ENCODE assay signal across 8 mouse cellular contexts in the genomic region with DNA sequence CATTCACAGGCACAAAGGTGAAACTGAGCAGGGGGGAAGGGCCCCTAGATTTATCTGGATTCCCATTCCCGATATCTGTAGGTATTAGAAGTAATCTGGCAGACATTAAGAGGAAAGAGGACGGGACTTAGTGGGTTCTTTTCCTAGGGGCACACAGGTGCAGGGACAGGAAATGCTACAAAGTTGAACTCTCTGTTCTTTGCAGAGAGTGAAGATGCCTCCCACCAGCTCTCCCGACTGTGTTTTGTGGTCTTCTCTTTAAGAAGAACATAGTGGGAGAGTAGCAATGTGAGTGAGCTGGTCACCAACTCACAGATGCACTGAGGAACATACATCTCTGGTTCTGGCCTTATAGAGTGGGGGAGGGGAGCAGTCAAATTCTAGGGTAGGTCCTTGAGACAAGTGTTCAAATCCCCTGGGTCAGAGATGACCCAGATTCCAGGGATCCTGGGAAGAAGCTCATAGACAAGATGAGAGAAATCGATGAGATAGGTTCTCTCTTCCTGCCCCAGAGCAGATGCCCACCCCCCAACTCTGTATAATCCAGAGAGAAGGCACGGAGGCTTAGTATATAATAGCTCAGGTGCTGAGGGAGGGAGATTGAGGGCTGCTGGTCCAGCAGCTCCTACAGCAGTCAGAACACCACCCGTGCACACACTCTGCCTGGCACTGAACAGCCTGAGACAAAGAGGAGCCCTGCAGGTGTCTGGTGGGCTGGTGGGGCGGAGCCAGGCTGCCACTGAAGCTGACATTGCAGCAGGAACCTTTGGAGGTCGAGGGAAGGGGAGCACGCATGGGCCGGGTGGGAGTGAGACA. TPM values are rescaled to one million over a fixed set of nuclear protein-coding genes. Genes with fewer than 3 reads are reported as not detected.
DNase-seq lines count a peak whose midpoint lies in the region; ATAC-seq and TF ChIP-seq lines count a peak whose summit lies in the region.

No protein-coding gene starts in this region.

- peak overlapping the region; percentile 76 for H3K4me3 ChIP-seq in liver, adult 2 months (ENCODE audit: insufficient read depth, low read depth, low read length)
- H3K4me3 ChIP-seq in forebrain, embryonic 11.5 days (ENCODE audit: low read depth, low read length), result peak overlapping the region; percentile 75
- peak overlapping the region; percentile 80 for H3K4me3 ChIP-seq in limb, embryonic 14.5 days (replicated peaks; ENCODE audit: low read length)
- H3K4me3 ChIP-seq in small intestine, adult 2 months (ENCODE audit: low read depth, low read length), result peak overlapping the region; percentile 76

- no peak for ATAC-seq in forebrain, embryonic 11.5 days (replicated peaks; ENCODE audit: low FRiP score)
- no peak for ATAC-seq in limb, embryonic 14.5 days (ENCODE audit: low FRiP score, low read depth)

- H3K4me1 ChIP-seq in liver, adult 2 months (ENCODE audit: control insufficient read depth, insufficient read depth, low read length), result peaks cover 10% of the 10 kb centered on the region; the same call in 1 of the 2 replicates
- peaks cover 20% of the 10 kb centered on the region for H3K4me1 ChIP-seq in forebrain, embryonic 11.5 days (replicated peaks; ENCODE audit: control insufficient read depth, insufficient read depth, low read length)
- H3K4me1 ChIP-seq in limb, embryonic 14.5 days (ENCODE audit: control insufficient read depth, insufficient read depth, low read length), result peaks cover 73% of the 10 kb centered on the region
- peaks cover 48% of the 10 kb centered on the region for H3K4me1 ChIP-seq in small intestine, adult 2 months (ENCODE audit: control insufficient read depth, insufficient read depth, insufficient read length, low read length)

- H3K9ac ChIP-seq in liver, adult 2 months (ENCODE audit: low read depth, low read length), result no peak overlapping the region; the same call in 1 of the 2 replicates
- peak overlapping the region; percentile 86 for H3K9ac ChIP-seq in forebrain, embryonic 11.5 days (ENCODE audit: low read length)
- H3K9ac ChIP-seq in limb, embryonic 14.5 days (ENCODE audit: low read depth, low read length, severe bottlenecking), result peak overlapping the region; percentile 77

- TF ChIP-seq POLR2A in liver, adult 2 months (IDR thresholded peaks at IDR 0.05; ENCODE audit: extremely low read depth, insufficient read depth, low read length), result no peak
- no peak for TF ChIP-seq POLR2A in limb, embryonic 14.5 days (IDR thresholded peaks at IDR 0.05; ENCODE audit: borderline replicate concordance, extremely low read depth, insufficient read depth, insufficient read length)
- no peak for TF ChIP-seq POLR2A in small intestine, adult 2 months (IDR thresholded peaks at IDR 0.05; ENCODE audit: low read depth, low read length)

- no peaks in the 10 kb centered on the region for H3K9me3 ChIP-seq in forebrain, embryonic 11.5 days (ENCODE audit: control insufficient read depth, low read length)
- H3K9me3 ChIP-seq in limb, embryonic 14.5 days (ENCODE audit: control insufficient read depth, low read length), result no peaks in the 10 kb centered on the region

- peaks cover 4% of the 10 kb centered on the region for H3K27me3 ChIP-seq in liver, adult 2 months (ENCODE audit: control insufficient read depth, insufficient read depth, low read length)
- peaks cover 2% of the 10 kb centered on the region for H3K27me3 ChIP-seq in forebrain, embryonic 11.5 days (ENCODE audit: control insufficient read depth, insufficient read depth, low read length)
- H3K27me3 ChIP-seq in limb, embryonic 14.5 days (ENCODE audit: control insufficient read depth, insufficient read depth, low read length), result no peaks in the 10 kb centered on the region
- H3K27me3 ChIP-seq in small intestine, adult 2 months (ENCODE audit: control insufficient read depth, insufficient read depth, low read length), result no peaks in the 10 kb centered on the region

- no peak for DNase-seq in liver, adult 2 months (ENCODE audit: extremely low read depth, low read depth, low spot score)
- DNase-seq in liver, result no peak
- no peak for DNase-seq in forebrain, embryonic 11.5 days (ENCODE audit: low spot score)
- no peak for DNase-seq in limb, embryonic 14.5 days (ENCODE audit: low spot score)
- DNase-seq in urinary bladder, postnatal 36 days (ENCODE audit: low spot score in 2 of 2), result no peak
- no peak for DNase-seq in layer of hippocampus, postnatal 10 days (ENCODE audit: low spot score in 2 of 2)
- no peak for DNase-seq in Muller cell, postnatal 12 days (ENCODE audit: inconsistent ontology term)

- H3K79me2 ChIP-seq in liver, adult 2 months (ENCODE audit: control insufficient read depth, insufficient read depth, low read length), result no peaks in the 10 kb centered on the region

- H3K36me3 ChIP-seq in liver, adult 2 months (ENCODE audit: control insufficient read depth, insufficient read depth, low read length), result no peaks in the 10 kb centered on the region
- H3K36me3 ChIP-seq in forebrain, embryonic 11.5 days (ENCODE audit: control insufficient read depth, insufficient read depth, low read length), result no peaks in the 10 kb centered on the region
- H3K36me3 ChIP-seq in limb, embryonic 14.5 days (ENCODE audit: control insufficient read depth, insufficient read depth, low read length), result no peaks in the 10 kb centered on the region
- H3K36me3 ChIP-seq in small intestine, adult 2 months (ENCODE audit: control insufficient read depth, insufficient read depth, low read length), result no peaks in the 10 kb centered on the region

- H3K4me2 ChIP-seq in forebrain, embryonic 11.5 days (ENCODE audit: low read depth, low read length, severe bottlenecking), result peak overlapping the region; percentile 88
- peak overlapping the region; percentile 91 for H3K4me2 ChIP-seq in limb, embryonic 14.5 days (replicated peaks; ENCODE audit: low read depth, low read length, severe bottlenecking)

- WGBS in liver, adult 2 months, result 69% methylated on average over 10 of the region's 10 CpGs
- WGBS in forebrain, embryonic 11.5 days, result 19% methylated on average over 10 of the region's 10 CpGs
- 31% methylated on average over 10 of the region's 10 CpGs for WGBS in limb, embryonic 14.5 days
- 65% methylated on average over 10 of the region's 10 CpGs for WGBS in small intestine, adult 2 months

- TF ChIP-seq CTCF in liver, adult 2 months (IDR thresholded peaks at IDR 0.05; ENCODE audit: low read depth, low read length), result no peak
- no peak for TF ChIP-seq CTCF in small intestine, adult 2 months (IDR thresholded peaks at IDR 0.05; ENCODE audit: extremely low read depth, insufficient read length, insufficient replicate concordance, low read depth, low read length)

- no peak overlapping the region for H3K27ac ChIP-seq in liver, adult 2 months (replicated peaks; ENCODE audit: insufficient read depth, low read depth, low read length)
- 0 out of 2 replicates have a peak overlapping the region, but pooled peaks have one; percentile 25 for H3K27ac ChIP-seq in forebrain, embryonic 11.5 days (ENCODE audit: low read depth, low read length)
- H3K27ac ChIP-seq in limb, embryonic 14.5 days (replicated peaks; ENCODE audit: low read depth, low read length), result no peak overlapping the region
- peak overlapping the region; percentile 77 for H3K27ac ChIP-seq in small intestine, adult 2 months (ENCODE audit: insufficient read depth, low read depth, low read length)

RNA-seq across cellular contexts. Expression of gene Kif21b, which starts 1.4 kb away (rescaled TPM):
- total RNA-seq in liver, adult 2 months (2014; rRNA removed), result 0.74 and 0.94 TPM in 2 replicates
- polyA plus RNA-seq in liver, adult 2 months (2012; rRNA removed), result 0.82 and 1.5 TPM in 2 replicates
- 16.4 and 19.1 TPM in 2 replicates for polyA plus RNA-seq in forebrain, embryonic 11.5 days (2014; fragmentation: Nextera tagmentation; extraction: Ambion mirVana)
- 10.9 and 13.2 TPM in 2 replicates for polyA plus RNA-seq in limb, embryonic 14.5 days (2012; rRNA removed)
- polyA plus RNA-seq in limb, embryonic 14.5 days (2014; fragmentation: Nextera tagmentation; extraction: Ambion mirVana), result 3.6 and 3.8 TPM in 2 replicates
- polyA plus RNA-seq in small intestine, adult 2 months (2012; rRNA removed), result 12.4 and 28.6 TPM in 2 replicates
- 100 to 1,000 TPM; 182 to 199 TPM for total RNA-seq in layer of hippocampus, postnatal 10 days (2021)

Comparison
In these comparisons a context has a peak if more than half of its experiments do, and no peak if none do; other contexts are left out.
1. H3K27ac ChIP-seq: peak in forebrain, embryonic 11.5 days (single experiment) and small intestine, adult 2 months (single experiment); none in liver, adult 2 months (single experiment) and limb, embryonic 14.5 days (single experiment).
2. Peak in every context shown above with its lines, with median percentiles within 50 percentile points of each other: H3K4me3 ChIP-seq.